Mouse (Mus musculus) bone marrow, adult 2 months (tissue): ENCODE results near the gene Dnajc13. TPM values are rescaled to one million over a fixed set of nuclear protein-coding genes. Genes with fewer than 3 reads are reported as not detected.

ENCODE experiments used
- H3K27ac ChIP-seq: fragments of 200-500 bp; 2 replicates; pipeline ENCODE4 v1.5.1; 2012; ENCODE audit warnings: low read depth, mild to moderate bottlenecking, control low read depth, inconsistent platforms, low read length; ENCODE audit not compliant: control insufficient read depth, poor library complexity, insufficient read depth
- H3K4me1 ChIP-seq: fragments of 200-500 bp; 2 replicates; pipeline ENCODE4 v1.6.1; 2011; ENCODE audit warnings: low read length; ENCODE audit not compliant: control insufficient read depth, insufficient read depth
- H3K4me3 ChIP-seq: fragments of 200-500 bp; replicated peaks from 2 replicates; pipeline ENCODE3; 2011; ENCODE audit warnings: mild to moderate bottlenecking, low read depth, low read length, control low read depth; ENCODE audit not compliant: control insufficient read depth
- CTCF ChIP-seq: fragments of 200-500 bp; IDR thresholded peaks from 2 replicates; pipeline ENCODE4 v1.5.1; 2011; ENCODE audit warnings: low read length, control low read depth; ENCODE audit not compliant: control insufficient read depth, insufficient read depth
- POLR2A ChIP-seq: fragments of 200-500 bp; IDR thresholded peaks from 2 replicates; pipeline ENCODE4 v1.6.1; 2011; ENCODE audit warnings: low read depth, mild to moderate bottlenecking, control low read depth, low read length, borderline replicate concordance; ENCODE audit not compliant: control insufficient read depth
- WGBS: fragments of 180-500 bp; shearing (Covaris S2); methylation state at CpG from one replicate; pipeline ENCODE4 v1.1.7; 2018; 5-methylcytosine and 5-hydroxymethylcytosine counted together
- polyA plus RNA-seq: library from polyadenylated mRNA; stranded (reverse); fragments of >200 nt; gene quantifications from 2 replicates; pipeline ENCODE4 v1.2.4, GENCODE M21; 2011; ENCODE audit warnings: low replicate concordance; ENCODE audit not compliant: missing spikeins, insufficient read depth, insufficient read length

The Dnajc13 gene
- polyA plus RNA-seq, 1 experiment = 15.6 TPM

GRCm38 (mm10) chr9:104142805-104143204, 119.9 kb downstream of the Dnajc13 start:
- TF ChIP-seq CTCF = no peak
- no peak for TF ChIP-seq POLR2A
- no peak overlapping the region for H3K4me3 ChIP-seq
- 79% methylated on average over 14 of the region's 14 CpGs for WGBS
- H3K27ac ChIP-seq = no peak overlapping the region
- H3K4me1 ChIP-seq = no peaks in the 10 kb centered on the region

- Histone ChIP-seq H3K27ac (no peak overlapping the region), H3K4me3 (no peak overlapping the region), H3K4me1 (no peaks in the 10 kb centered on the region)
- TF ChIP-seq POLR2A (no peak), CTCF (no peak)
- WGBS = 49% methylated on average over 6 of the region's 6 CpGs
These were observed 122.4 kb downstream of the Dnajc13 start for GRCm38 (mm10) chr9:104140351-104140750.

DNA sequence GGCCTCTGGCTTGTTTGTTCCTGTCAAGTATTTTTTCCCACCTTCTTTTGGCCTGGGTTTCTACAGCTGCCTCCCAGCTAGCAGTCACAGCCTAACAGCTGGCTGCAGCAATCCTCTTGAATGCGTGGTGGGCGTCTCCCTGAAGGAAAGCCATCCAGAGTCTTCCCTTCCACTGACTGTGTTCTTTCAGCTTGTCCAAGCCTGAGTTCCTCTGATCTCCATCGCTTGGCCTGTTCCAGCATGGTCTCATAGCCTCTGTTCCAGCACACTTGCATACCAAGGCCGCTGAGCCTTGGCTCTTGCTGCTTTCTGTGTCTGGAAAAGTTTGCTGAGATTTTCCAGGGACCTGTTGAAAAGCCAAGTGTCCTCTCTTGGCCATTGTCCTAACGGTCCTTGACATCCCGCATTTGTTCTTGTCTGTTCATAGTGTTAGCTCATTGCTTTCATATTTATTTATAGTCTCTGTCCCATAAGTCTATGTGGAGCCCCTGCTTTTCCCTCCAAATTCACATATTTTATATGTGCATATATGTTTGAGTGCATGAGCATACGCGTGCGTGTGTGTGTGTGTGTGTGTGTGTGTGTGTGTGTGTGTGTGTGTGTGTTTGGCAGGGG, 132.5 kb downstream of the Dnajc13 start:
- WGBS = 88% methylated on average over 9 of the region's 9 CpGs
- Histone ChIP-seq H3K4me3 (no peak overlapping the region), H3K4me1 (no peaks in the 10 kb centered on the region), H3K27ac (no peak overlapping the region)
- TF ChIP-seq CTCF (no peak), POLR2A (no peak)

DNA sequence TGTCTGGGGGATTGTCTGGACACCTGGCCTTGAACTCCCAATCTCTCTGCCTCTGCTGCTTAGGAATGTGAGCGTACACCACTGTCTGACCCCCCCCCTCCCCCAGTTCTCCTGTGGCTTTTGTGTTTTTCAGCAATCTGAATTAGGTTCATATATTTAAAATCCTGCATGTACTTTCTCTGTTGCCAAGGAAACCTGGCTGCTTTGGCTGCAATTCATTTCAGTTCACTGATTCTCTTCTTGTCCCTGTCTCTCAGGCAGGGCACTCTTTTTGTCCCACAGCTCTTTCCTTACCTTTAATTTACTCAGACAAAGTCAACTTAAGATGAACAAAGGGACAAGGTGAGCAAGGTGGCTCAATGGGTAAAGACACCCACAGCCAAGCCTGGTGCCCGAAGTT, 134.6 kb downstream of the Dnajc13 start:
- 74% methylated on average over 2 of the region's 2 CpGs for WGBS
- no peak overlapping the region for H3K27ac ChIP-seq
- H3K4me1 ChIP-seq = no peaks in the 10 kb centered on the region
- no peak for TF ChIP-seq POLR2A
- TF ChIP-seq CTCF = no peak
- no peak overlapping the region for H3K4me3 ChIP-seq

DNA sequence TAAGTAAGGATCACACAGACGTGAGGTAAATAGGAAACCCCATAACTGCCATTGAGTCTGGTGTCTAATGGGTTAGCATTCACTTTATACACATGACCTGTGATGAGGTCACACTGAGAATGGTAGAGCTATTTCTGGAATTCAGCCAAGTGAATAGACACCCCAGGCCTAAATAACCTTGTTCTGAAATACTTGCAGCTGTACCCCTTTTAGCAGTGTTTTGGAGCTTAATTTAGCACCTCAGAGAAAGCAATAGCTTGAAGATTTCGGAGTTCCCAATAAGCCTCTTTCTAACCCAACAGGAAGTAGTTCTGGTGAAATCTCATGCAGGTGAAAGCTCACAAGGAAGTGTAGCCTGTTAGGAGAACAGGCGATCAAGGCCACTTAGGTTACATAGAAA, 135.9 kb downstream of the Dnajc13 start, which contains the start of gene Ackr4:
Gene Ackr4 (minus strand): TSS at position 101 of the 400 bp plus-strand sequence.
- no peak within 1 kb of the TSS for H3K4me3 ChIP-seq
- WGBS = 64% methylated on average over 3 of the region's 3 CpGs
- H3K27ac ChIP-seq = no peak within 1 kb of the TSS
- no peak for TF ChIP-seq CTCF
- TF ChIP-seq POLR2A = no peak
- H3K4me1 ChIP-seq = no peaks in the 10 kb centered on the region

DNA sequence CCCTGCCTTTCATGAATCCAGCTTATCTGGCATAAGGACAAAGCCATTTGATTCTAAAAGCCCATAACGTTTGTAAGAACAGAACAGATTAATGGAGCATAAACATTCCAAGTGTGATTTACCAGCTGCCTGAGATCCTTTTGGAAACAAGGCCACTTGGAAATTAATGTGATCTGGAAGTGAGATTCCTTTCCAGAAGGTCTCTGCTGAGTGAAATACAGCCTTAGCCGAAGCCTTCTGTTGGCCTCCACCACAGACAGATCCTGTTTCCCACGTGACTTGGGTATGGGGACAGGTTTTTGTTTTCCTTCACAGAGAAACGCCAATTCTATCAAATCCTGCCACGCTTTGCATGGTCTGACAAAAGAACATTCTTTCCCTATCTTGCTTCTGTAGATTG, 139.1 kb downstream of the Dnajc13 start:
- TF ChIP-seq POLR2A = no peak
- TF ChIP-seq CTCF = no peak
- WGBS = 84% methylated on average over 5 of the region's 5 CpGs
- Histone ChIP-seq H3K27ac (no peak overlapping the region), H3K4me1 (no peaks in the 10 kb centered on the region), H3K4me3 (no peak overlapping the region)

- 37% methylated on average over 5 of the region's 5 CpGs for WGBS
- TF ChIP-seq POLR2A (no peak), CTCF (no peak)
- H3K4me3 ChIP-seq = no peak overlapping the region
These were observed 139.6 kb downstream of the Dnajc13 start for GRCm38 (mm10) chr9:104123101-104123500.

GRCm38 (mm10) chr9:104109151-104109550, 153.6 kb downstream of the Dnajc13 start:
- Histone ChIP-seq H3K4me1 (no peaks in the 10 kb centered on the region), H3K27ac (no peak overlapping the region), H3K4me3 (no peak overlapping the region)
- WGBS = 84% methylated on average over 5 of the region's 5 CpGs
- TF ChIP-seq CTCF (no peak), POLR2A (no peak)

More at GRCm38 (mm10) chr9:104123101-104123500, 139.6 kb downstream of the Dnajc13 start:
- H3K4me1 ChIP-seq = no peaks in the 10 kb centered on the region
- H3K27ac ChIP-seq = no peak overlapping the region

DNA sequence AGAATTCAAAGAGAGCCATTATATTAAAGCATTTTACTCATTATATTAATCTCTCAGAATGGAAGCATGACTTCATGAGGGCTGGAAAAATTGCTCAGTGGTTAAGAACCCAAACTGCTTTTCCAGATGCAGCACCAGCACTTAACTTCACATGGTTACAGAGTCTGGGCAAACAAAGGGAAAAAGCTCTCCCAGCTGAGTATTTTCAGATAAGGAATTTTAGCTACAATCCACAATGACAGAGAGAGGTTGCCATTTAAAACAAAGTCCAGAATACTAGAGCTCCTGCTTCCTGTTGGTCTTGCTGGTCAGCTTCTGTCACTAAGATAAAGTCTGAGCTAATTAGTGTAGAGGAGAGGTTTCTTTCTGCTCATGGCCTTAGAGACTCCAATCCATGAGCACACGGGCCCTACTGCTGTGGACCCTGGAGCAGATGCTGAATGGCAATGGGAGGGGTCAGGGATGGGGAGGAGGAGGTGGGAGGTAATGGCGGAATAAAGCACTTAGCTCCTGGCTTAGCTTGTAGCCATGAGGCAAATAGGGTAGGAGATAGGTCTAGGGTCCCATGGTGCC, 154.1 kb downstream of the Dnajc13 start:
- Histone ChIP-seq H3K4me3 (no peak overlapping the region), H3K4me1 (no peaks in the 10 kb centered on the region), H3K27ac (no peak overlapping the region)
- 84% methylated on average over 2 of the region's 2 CpGs for WGBS
- TF ChIP-seq POLR2A = no peak
- TF ChIP-seq CTCF = no peak
